Mouse (Mus musculus): ENCODE measurements around the gene Fggy. TPM values are rescaled to one million over a fixed set of nuclear protein-coding genes. Genes with fewer than 3 reads are reported as not detected.

Gene Fggy
- polyA plus RNA-seq, 1 experiment = 5.7 TPM

GRCm38 (mm10) chr4:95915628-95916579, 358.6 kb downstream of the Fggy start:
- Histone ChIP-seq H3K4me3 (ENCODE audit: control insufficient read depth, low read depth, low read length) (no peak overlapping the region), H3K27me3 (ENCODE audit: control insufficient read depth, insufficient read depth, low read length) (no peaks in the 10 kb centered on the region), H3K4me1 (ENCODE audit: control insufficient read depth, insufficient read depth, low read length) (no peaks in the 10 kb centered on the region), H3K36me3 (ENCODE audit: control insufficient read depth, insufficient read depth, low read length) (no peaks in the 10 kb centered on the region), H3K27ac (ENCODE audit: control insufficient read depth, insufficient read depth, low read depth, low read length) (no peak overlapping the region)
- TF ChIP-seq CTCF (IDR thresholded peaks at IDR 0.05; ENCODE audit: control insufficient read depth, insufficient read depth, insufficient replicate concordance, low read depth, low read length) (no peak), POLR2A (IDR thresholded peaks at IDR 0.05; ENCODE audit: control insufficient read depth, low read depth, low read length) (no peak)

- Histone ChIP-seq H3K36me3 (ENCODE audit: control insufficient read depth, insufficient read depth, low read length) (no peaks in the 10 kb centered on the region), H3K27me3 (ENCODE audit: control insufficient read depth, insufficient read depth, low read length) (no peaks in the 10 kb centered on the region), H3K27ac (ENCODE audit: control insufficient read depth, insufficient read depth, low read depth, low read length) (no peak overlapping the region), H3K4me1 (ENCODE audit: control insufficient read depth, insufficient read depth, low read length) (no peaks in the 10 kb centered on the region), H3K4me3 (ENCODE audit: control insufficient read depth, low read depth, low read length) (no peak overlapping the region)
- TF ChIP-seq CTCF (IDR thresholded peaks at IDR 0.05; ENCODE audit: control insufficient read depth, insufficient read depth, insufficient replicate concordance, low read depth, low read length) = no peak
- TF ChIP-seq POLR2A (IDR thresholded peaks at IDR 0.05; ENCODE audit: control insufficient read depth, low read depth, low read length) = no peak
Observed at GRCm38 (mm10) chr4:95917703-95918102, 360.4 kb downstream of the Fggy start.

DNA sequence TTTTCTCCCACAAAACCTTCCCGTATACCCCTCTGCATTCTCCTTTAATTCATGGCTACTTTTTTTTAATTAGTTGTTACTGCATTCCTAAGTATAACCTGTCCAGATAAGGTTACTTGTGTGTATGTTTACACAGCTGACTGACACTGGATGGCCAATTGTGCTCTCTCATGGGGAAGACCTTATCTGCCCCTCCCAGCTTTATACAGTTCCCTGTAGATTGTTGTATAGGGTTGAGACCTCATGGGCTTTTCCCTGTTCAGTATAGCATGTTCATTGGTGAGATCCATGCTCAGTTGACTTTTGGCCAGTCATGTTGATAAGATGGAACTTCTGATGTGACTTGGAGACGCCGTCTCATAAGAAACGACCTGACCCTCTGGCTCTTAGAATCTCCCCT, 363.1 kb downstream of the Fggy start:
- no peak overlapping the region for H3K27ac ChIP-seq (ENCODE audit: control insufficient read depth, insufficient read depth, low read depth, low read length)
- no peaks in the 10 kb centered on the region for H3K36me3 ChIP-seq (ENCODE audit: control insufficient read depth, insufficient read depth, low read length)
- H3K4me1 ChIP-seq (ENCODE audit: control insufficient read depth, insufficient read depth, low read length) = no peaks in the 10 kb centered on the region
- H3K4me3 ChIP-seq (ENCODE audit: control insufficient read depth, low read depth, low read length) = no peak overlapping the region
- TF ChIP-seq CTCF (IDR thresholded peaks at IDR 0.05; ENCODE audit: control insufficient read depth, insufficient read depth, insufficient replicate concordance, low read depth, low read length) (no peak), POLR2A (IDR thresholded peaks at IDR 0.05; ENCODE audit: control insufficient read depth, low read depth, low read length) (no peak)
- H3K27me3 ChIP-seq (ENCODE audit: control insufficient read depth, insufficient read depth, low read length) = no peaks in the 10 kb centered on the region

DNA sequence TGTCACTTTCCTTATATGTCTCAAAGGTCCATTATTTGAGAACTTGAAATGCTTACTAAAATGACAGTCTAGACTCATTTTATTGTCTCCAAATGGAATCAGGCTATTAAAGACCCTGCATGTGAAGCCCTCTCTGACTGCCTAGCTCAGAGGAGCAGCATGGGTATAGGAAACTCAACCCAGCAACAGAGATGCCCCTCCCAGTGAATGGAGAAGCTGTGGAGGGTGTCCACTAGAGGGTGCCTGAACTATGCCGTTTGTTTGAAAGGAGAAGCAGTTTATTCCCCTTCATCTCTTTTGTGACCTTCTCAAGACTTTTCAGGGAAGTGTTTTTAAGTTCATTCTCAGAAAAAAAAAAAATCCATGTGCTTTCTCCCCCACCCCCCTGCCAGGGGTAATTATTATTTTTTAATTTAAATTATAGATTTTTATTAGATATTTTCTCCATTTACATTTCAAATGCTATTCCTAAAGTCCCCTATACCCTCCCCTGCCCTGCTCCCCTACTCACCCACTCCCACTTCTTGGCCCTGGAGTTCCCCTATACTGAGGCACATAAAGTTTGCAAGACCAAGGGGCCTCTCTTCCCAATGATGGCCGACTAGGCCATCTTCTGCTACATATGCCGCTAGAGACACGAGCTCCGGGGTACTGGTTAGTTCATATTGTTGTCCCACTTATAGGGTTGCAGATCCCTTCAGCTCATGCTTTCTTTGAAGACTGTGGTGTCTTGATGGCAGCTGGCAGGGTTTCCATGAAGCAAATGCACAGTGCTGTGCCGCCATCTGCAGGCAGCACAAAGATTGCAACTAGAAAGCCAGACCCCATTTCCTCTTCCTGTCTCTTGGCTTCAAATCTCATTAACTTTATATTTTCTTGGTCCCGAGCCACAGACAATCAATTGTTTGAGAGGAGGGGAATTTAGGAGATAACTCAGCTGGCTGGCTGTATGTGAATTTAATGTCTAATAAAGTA, 367.2 kb downstream of the Fggy start:
- H3K36me3 ChIP-seq (ENCODE audit: control insufficient read depth, insufficient read depth, low read length) = no peaks in the 10 kb centered on the region
- H3K27ac ChIP-seq (ENCODE audit: control insufficient read depth, insufficient read depth, low read depth, low read length) = no peak overlapping the region
- H3K27me3 ChIP-seq (ENCODE audit: control insufficient read depth, insufficient read depth, low read length) = no peaks in the 10 kb centered on the region
- TF ChIP-seq CTCF (IDR thresholded peaks at IDR 0.05; ENCODE audit: control insufficient read depth, insufficient read depth, insufficient replicate concordance, low read depth, low read length) = peak; percentile 69; the same call in 1 of the 2 replicates
- TF ChIP-seq POLR2A (IDR thresholded peaks at IDR 0.05; ENCODE audit: control insufficient read depth, low read depth, low read length) = no peak
- H3K4me1 ChIP-seq (ENCODE audit: control insufficient read depth, insufficient read depth, low read length) = no peaks in the 10 kb centered on the region
- H3K4me3 ChIP-seq (ENCODE audit: control insufficient read depth, low read depth, low read length) = no peak overlapping the region

- Histone ChIP-seq H3K27ac (ENCODE audit: control insufficient read depth, insufficient read depth, low read depth, low read length) (no peak overlapping the region), H3K36me3 (ENCODE audit: control insufficient read depth, insufficient read depth, low read length) (no peaks in the 10 kb centered on the region), H3K4me3 (ENCODE audit: control insufficient read depth, low read depth, low read length) (no peak overlapping the region), H3K27me3 (ENCODE audit: control insufficient read depth, insufficient read depth, low read length) (no peaks in the 10 kb centered on the region), H3K4me1 (ENCODE audit: control insufficient read depth, insufficient read depth, low read length) (no peaks in the 10 kb centered on the region)
- TF ChIP-seq CTCF (IDR thresholded peaks at IDR 0.05; ENCODE audit: control insufficient read depth, insufficient read depth, insufficient replicate concordance, low read depth, low read length) (no peak), POLR2A (IDR thresholded peaks at IDR 0.05; ENCODE audit: control insufficient read depth, low read depth, low read length) (no peak)
Observed at GRCm38 (mm10) chr4:95928846-95929245, 371.5 kb downstream of the Fggy start.

DNA sequence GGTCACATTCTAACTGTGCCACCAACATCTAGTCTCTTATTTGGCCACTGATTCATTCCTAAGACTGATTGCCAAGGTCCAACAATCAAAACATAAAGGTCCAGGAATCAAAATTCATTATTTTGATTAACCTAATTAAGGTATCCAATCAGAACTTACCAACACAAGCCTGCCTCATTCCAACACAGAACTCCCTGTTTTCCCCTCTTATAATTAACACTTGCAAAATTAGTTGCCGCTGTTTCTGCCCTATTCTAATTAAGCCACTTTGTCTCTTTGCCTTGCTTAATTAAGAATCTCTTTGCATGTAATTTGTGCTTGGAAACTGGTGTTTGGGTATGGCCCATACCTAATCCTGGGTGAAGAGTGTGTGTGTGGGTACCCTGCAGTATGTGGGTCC, 372.6 kb downstream of the Fggy start:
- TF ChIP-seq CTCF (IDR thresholded peaks at IDR 0.05; ENCODE audit: control insufficient read depth, insufficient read depth, insufficient replicate concordance, low read depth, low read length) = no peak
- TF ChIP-seq POLR2A (IDR thresholded peaks at IDR 0.05; ENCODE audit: control insufficient read depth, low read depth, low read length) = no peak
- Histone ChIP-seq H3K27me3 (ENCODE audit: control insufficient read depth, insufficient read depth, low read length) (no peaks in the 10 kb centered on the region), H3K27ac (ENCODE audit: control insufficient read depth, insufficient read depth, low read depth, low read length) (no peak overlapping the region), H3K4me3 (ENCODE audit: control insufficient read depth, low read depth, low read length) (no peak overlapping the region), H3K4me1 (ENCODE audit: control insufficient read depth, insufficient read depth, low read length) (no peaks in the 10 kb centered on the region), H3K36me3 (ENCODE audit: control insufficient read depth, insufficient read depth, low read length) (no peaks in the 10 kb centered on the region)

- Histone ChIP-seq H3K27me3 (ENCODE audit: control insufficient read depth, insufficient read depth, low read length) (no peaks in the 10 kb centered on the region), H3K4me1 (ENCODE audit: control insufficient read depth, insufficient read depth, low read length) (no peaks in the 10 kb centered on the region), H3K36me3 (ENCODE audit: control insufficient read depth, insufficient read depth, low read length) (no peaks in the 10 kb centered on the region), H3K4me3 (ENCODE audit: control insufficient read depth, low read depth, low read length) (no peak overlapping the region), H3K27ac (ENCODE audit: control insufficient read depth, insufficient read depth, low read depth, low read length) (no peak overlapping the region)
- TF ChIP-seq CTCF (IDR thresholded peaks at IDR 0.05; ENCODE audit: control insufficient read depth, insufficient read depth, insufficient replicate concordance, low read depth, low read length) (no peak), POLR2A (IDR thresholded peaks at IDR 0.05; ENCODE audit: control insufficient read depth, low read depth, low read length) (no peak)
Observed at GRCm38 (mm10) chr4:95931331-95931730, 374.0 kb downstream of the Fggy start.
